Mouse (Mus musculus) macrophage (primary cell): ENCODE results near the gene Nfib. TPM values are rescaled to one million over a fixed set of nuclear protein-coding genes. Genes with fewer than 3 reads are reported as not detected.

Experiments
- H3K27ac ChIP-seq: fragments of 350-480 bp; formaldehyde crosslinking; 2 replicates; pipeline ENCODE4 v1.9.0; 2021
- H3K36me3 ChIP-seq: fragments of 350-480 bp; formaldehyde crosslinking; 2 replicates; pipeline ENCODE4 v1.9.0; 2021; ENCODE audit errors: inconsistent target
- H3K4me3 ChIP-seq: fragments of 350-480 bp; formaldehyde crosslinking; 2 replicates; pipeline ENCODE4 v1.9.0; 2021; ENCODE audit errors: inconsistent target
- H3K79me2 ChIP-seq: fragments of 350-480 bp; formaldehyde crosslinking; 2 replicates; pipeline ENCODE4 v1.9.0; 2021; ENCODE audit errors: inconsistent target
- WGBS: methylation state at CpG from one replicate; pipeline ENCODE4 v1.1.7; 2026; ENCODE audit warnings: inconsistent platforms; ENCODE audit not compliant: missing documents; 5-methylcytosine and 5-hydroxymethylcytosine counted together
- polyA plus RNA-seq: library from polyadenylated mRNA; stranded (reverse); fragments of 250-400 nt; gene quantifications from 3 replicates; pipeline ENCODE4 v1.2.4, GENCODE M21; 2018; ENCODE audit warnings: inconsistent platforms

Nfib gene
- polyA plus RNA-seq, 1 experiment from 2014 or later, result not detected

DNA sequence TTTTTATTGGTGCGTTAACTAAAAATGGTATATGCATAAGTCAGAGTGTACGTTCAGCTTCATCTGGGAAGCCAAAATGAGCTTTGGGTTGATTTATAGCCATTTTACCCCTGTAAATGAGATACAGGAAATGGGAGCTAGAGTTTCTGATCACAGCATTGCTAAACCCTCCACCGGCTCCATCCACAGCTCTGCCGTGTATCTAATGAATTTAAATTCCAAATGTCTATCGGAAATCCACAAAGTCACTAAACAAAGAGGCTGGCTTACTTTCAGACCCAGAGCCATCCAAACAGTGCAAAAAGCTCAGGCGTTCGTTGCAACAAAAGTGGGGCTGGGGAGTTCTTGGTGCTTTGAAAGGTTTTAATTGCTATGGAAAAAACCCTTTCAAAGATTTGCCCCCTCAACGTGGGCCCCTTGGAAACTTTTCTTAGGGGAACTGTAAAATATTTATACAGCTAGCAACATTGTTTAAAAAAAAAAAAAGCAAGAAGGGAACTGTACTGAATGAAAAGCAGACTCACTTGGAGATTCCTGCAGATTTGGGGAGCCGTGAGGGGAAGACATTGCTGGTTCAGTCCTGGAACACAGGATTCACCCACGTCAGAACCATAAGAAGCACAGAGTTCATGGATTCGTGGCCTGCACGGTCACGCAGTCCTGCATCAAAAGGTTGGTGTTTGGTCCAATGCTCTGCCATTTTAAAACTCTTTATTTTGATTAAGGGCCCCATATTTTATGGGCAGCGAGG lies 100.3 kb downstream of the Nfib start:
- 85% methylated on average over 14 of the region's 14 CpGs for WGBS
- Histone ChIP-seq H3K4me3 (no peak overlapping the region), H3K27ac (no peak overlapping the region), H3K79me2 (no peaks in the 10 kb centered on the region), H3K36me3 (no peaks in the 10 kb centered on the region)

GRCm38 (mm10) chr4:82604501-82604900 lies 101.0 kb downstream of the Nfib start:
- no peak overlapping the region for H3K4me3 ChIP-seq
- WGBS, result 72% methylated on average over 4 of the region's 4 CpGs
- no peaks in the 10 kb centered on the region for H3K79me2 ChIP-seq
- no peaks in the 10 kb centered on the region for H3K36me3 ChIP-seq
- no peak overlapping the region for H3K27ac ChIP-seq

DNA sequence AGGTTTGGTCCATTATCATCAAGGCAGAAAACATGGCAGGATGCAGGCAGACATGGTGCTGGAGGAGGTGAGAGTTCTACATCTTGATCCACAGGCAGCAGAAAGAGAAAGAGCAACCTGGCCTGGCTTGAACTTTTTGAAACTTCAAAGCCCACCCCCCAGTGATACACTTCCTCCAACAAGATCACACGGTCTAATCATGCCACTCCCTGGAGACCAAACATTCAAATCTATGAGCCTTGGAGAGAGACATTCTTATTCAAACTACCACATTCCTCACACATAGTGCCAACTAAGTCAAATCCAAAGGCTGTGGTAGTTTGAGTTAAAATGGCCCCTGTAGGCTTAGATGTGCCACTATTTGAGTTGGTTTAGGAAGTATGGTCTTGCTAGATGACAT lies 104.9 kb downstream of the Nfib start:
- no peak overlapping the region for H3K4me3 ChIP-seq
- no peaks in the 10 kb centered on the region for H3K79me2 ChIP-seq
- 92% methylated on average over 1 of the region's 1 CpGs for WGBS
- no peak overlapping the region for H3K27ac ChIP-seq
- H3K36me3 ChIP-seq, result no peaks in the 10 kb centered on the region

DNA sequence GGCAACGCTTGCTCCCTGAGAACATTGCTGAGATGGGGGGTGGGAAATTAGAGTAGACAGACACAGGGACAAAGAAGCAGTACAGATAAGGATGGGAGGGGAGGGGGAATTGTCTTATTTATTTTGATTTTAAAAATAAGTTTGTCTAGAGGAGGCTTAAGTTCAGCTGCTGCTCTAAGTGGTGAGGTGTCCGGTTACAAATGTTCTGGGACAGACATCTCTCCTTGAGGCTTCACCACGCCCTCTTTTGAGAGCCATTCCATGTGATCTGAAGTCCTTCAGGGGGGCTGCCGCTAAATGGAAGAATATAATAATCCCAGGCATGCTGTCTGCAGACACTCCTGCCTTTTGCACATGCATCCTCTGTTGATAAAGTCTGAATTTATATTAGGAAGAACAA lies 107.1 kb downstream of the Nfib start:
- H3K79me2 ChIP-seq, result no peaks in the 10 kb centered on the region
- no peaks in the 10 kb centered on the region for H3K36me3 ChIP-seq
- no peak overlapping the region for H3K27ac ChIP-seq
- WGBS, result 92% methylated on average over 4 of the region's 4 CpGs
- no peak overlapping the region for H3K4me3 ChIP-seq

DNA sequence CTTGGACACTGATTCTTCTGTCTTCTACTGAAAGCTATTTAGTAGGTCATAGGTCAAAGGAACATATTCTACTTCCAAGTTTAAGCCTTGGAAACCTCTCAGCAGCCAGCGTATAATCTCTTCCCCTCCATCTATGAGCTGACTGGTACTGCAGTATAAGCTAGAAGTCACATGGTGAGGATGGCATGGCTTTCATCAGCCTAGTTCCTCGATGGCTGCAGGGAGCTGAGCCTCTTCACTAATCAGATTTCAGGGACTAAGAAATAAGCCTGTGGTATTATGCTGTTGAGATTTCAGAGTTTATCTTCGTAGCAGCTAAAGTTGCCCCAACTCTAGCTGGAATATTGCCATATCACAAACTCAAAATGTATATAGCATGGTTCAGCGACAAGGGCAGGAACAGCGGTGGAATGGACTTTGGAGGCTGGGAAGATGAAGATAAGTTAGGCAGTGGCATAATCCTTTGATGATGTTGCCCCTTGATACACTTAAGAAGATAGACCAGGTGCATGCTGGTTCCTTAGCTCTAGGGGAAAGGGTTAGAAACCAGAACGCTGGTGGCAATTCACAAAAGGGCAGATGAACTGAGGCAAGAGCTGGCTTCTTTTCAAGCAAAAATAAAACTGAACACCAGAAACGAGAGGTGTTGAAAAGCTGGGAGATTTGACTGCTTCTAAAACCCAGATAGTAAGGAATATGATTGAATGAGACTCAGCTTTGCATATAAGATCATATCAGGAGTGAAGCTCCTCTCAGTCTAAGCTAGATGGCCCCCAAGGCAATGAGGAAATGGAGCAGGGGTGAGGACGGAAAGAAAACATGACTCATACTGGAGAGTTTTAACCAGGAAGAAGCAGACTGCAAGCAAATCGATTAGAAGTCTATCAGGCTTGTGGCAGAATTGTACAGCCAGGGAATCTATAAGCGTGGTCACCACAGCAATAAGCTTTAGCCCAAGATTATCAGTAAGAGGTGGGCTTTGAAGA lies 111.6 kb downstream of the Nfib start:
- Histone ChIP-seq H3K36me3 (no peaks in the 10 kb centered on the region), H3K27ac (no peak overlapping the region), H3K4me3 (no peak overlapping the region), H3K79me2 (no peaks in the 10 kb centered on the region)
- WGBS, result 75% methylated on average over 10 of the region's 10 CpGs

GRCm38 (mm10) chr4:82592086-82593030 lies 113.2 kb downstream of the Nfib start:
- 85% methylated on average over 7 of the region's 7 CpGs for WGBS
- H3K4me3 ChIP-seq, result no peak overlapping the region
- no peaks in the 10 kb centered on the region for H3K79me2 ChIP-seq
- H3K27ac ChIP-seq, result no peak overlapping the region
- no peaks in the 10 kb centered on the region for H3K36me3 ChIP-seq

DNA sequence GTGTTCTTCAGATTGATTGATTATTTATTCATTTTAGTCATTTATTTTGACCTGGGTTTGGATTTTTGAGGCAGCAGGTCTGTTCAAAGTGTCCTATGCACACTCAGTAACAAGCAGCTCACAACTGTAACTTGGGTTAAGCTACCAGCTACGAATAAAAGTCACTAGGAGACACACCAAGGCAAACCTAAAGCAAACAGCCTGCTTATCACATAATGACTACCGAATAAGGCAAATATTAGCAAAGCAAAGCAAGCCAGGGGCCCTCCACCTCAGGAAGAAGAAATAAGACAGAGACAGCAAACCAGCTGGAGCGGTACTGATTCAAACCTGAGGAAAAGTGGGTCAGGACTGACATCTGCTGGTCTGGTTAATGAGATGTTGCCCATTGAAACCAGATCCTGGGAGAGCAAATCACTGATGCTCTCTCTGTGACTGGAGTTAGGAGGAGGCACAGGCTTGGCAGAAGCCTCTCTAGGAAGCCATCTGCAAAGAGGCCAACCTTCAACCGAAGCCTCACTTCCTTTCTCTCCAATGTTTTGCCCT lies 116.1 kb downstream of the Nfib start:
- no peak overlapping the region for H3K27ac ChIP-seq
- H3K4me3 ChIP-seq, result no peak overlapping the region
- no peaks in the 10 kb centered on the region for H3K79me2 ChIP-seq
- no peaks in the 10 kb centered on the region for H3K36me3 ChIP-seq
- 73% methylated on average over 4 of the region's 4 CpGs for WGBS

GRCm38 (mm10) chr4:82588718-82589117 lies 116.8 kb downstream of the Nfib start:
- Histone ChIP-seq H3K27ac (no peak overlapping the region), H3K36me3 (no peaks in the 10 kb centered on the region), H3K4me3 (no peak overlapping the region), H3K79me2 (no peaks in the 10 kb centered on the region)
- WGBS, result 87% methylated on average over 5 of the region's 5 CpGs

DNA sequence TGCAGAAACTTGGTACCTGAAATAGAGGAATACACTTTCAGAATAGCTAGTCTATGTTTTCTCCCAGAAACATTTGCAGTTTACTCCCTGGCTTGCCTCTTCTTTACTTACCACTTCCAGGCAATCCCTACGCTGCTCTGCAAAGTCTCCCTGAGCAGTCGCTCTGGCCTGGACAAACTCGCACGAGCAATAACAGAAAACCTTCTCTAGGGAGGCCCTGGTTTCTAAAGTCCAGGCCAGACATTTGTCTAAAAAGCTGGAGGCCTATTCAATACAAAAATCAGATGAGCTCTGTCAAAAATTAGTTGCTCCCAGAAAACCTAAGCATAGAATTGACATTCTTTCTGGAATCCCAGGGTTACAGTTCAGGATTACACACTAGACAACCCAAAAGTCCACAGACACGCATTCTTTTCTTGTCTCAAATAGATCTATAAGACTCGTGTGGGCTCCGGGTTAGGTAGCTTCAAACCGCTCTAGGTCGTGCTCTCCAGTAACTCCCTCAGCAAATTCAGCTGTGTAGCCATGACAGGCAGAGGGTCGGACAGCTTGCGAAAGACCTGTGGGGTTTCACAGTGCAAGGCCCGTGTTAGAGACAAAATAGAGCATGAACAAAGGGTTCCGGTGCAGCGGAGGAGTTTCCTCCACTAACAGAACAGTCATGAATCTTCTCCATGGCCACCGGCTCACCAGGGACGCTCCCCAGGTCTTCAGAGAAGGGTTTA lies 118.2 kb downstream of the Nfib start:
- Histone ChIP-seq H3K4me3 (no peak overlapping the region), H3K27ac (no peak overlapping the region), H3K36me3 (no peaks in the 10 kb centered on the region), H3K79me2 (no peaks in the 10 kb centered on the region)
- 89% methylated on average over 16 of the region's 16 CpGs for WGBS

GRCm38 (mm10) chr4:82586637-82587036 lies 118.9 kb downstream of the Nfib start:
- Histone ChIP-seq H3K79me2 (no peaks in the 10 kb centered on the region), H3K36me3 (no peaks in the 10 kb centered on the region), H3K27ac (no peak overlapping the region), H3K4me3 (no peak overlapping the region)
- WGBS, result 92% methylated on average over 5 of the region's 5 CpGs

DNA sequence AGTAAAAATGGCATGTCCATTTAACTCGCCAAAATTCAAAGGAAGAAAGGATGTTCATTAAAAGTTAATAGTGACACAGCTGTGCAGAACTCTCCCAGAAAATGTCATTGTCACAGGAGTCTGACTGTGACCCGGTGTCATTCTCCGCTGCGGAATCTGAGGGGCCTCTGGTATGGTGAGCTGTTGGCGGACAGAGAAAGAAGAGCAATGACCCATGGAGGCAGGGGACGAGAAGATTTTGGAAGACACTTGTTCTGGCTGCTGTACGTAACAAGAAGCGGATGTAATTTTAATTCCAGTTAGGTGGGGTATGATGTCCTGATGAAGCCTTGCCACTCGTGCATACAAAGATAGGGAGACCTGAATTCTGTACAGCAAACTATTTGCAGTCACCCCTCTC lies 120.0 kb downstream of the Nfib start:
- whole genome bisulfite sequencing, result 92% methylated on average over 9 of the region's 9 CpGs

GRCm38 (mm10) chr4:82585056-82585455 lies 120.5 kb downstream of the Nfib start:
- WGBS, result 96% methylated on average over 5 of the region's 5 CpGs
- no peak overlapping the region for H3K4me3 ChIP-seq
- no peaks in the 10 kb centered on the region for H3K79me2 ChIP-seq
- no peaks in the 10 kb centered on the region for H3K36me3 ChIP-seq
- H3K27ac ChIP-seq, result no peak overlapping the region

More for the DNA sequence above, 120.0 kb downstream of the Nfib start:
- Histone ChIP-seq H3K79me2 (no peaks in the 10 kb centered on the region), H3K4me3 (no peak overlapping the region), H3K36me3 (no peaks in the 10 kb centered on the region), H3K27ac (no peak overlapping the region)

GRCm38 (mm10) chr4:82584548-82584947 lies 121.0 kb downstream of the Nfib start:
- Histone ChIP-seq H3K79me2 (no peaks in the 10 kb centered on the region), H3K36me3 (no peaks in the 10 kb centered on the region), H3K4me3 (no peak overlapping the region), H3K27ac (no peak overlapping the region)
- WGBS, result 77% methylated on average over 4 of the region's 4 CpGs

- WGBS, result 79% methylated on average over 7 of the region's 7 CpGs
- no peaks in the 10 kb centered on the region for H3K36me3 ChIP-seq
- no peaks in the 10 kb centered on the region for H3K79me2 ChIP-seq
- H3K4me3 ChIP-seq, result no peak overlapping the region
- no peak overlapping the region for H3K27ac ChIP-seq
Measured at GRCm38 (mm10) chr4:82573291-82573605, 132.3 kb downstream of the Nfib start.
